Mouse (Mus musculus): ENCODE data around the gene Cops7b.
"Not testable (repeated sequence)": the region's sequence is repeated elsewhere in the genome, so short reads cannot be mapped to it uniquely, and the experiment has no call there.

The Cops7b gene

DNA sequence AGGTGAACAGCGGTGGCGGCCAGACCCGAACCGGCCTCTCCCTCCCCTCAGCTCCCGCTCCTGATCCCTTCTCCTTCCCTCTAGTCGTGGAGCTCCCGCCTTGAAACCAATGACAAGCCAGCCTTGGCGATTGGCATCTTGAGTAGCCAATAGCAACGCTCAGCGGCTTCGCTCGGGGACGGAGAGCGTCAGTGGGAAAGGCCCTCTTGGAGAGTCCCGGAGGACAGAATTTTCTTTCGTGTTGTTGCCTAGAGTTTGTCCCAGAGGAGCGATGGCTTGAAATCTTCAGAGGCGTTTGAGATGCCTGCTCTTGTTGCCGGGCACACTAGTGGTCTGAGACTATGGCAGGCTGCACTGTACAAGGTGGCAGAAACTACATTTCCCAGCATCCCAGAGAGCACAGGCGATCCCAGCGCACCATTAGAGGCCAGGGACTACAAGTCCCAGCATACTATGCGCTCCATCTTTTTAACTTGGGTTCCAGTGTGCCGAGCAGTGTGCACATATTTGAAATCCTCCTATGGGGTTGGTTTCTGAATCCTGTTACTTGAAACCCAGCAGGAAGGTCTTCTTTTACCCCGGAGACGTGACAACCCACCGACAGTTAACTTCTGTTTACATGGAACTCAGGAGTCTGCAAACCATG, at the start of gene Cops7b, which contains the start of gene Pde6d:
Gene Cops7b, plus strand, starts transcription at position 454 of the 646 bp plus-strand sequence.
Gene Pde6d, minus strand, starts transcription at position 179 of the 646 bp plus-strand sequence.
- peak; percentile 98 for DNase-seq (ENCODE audit: low spot score)

DNA sequence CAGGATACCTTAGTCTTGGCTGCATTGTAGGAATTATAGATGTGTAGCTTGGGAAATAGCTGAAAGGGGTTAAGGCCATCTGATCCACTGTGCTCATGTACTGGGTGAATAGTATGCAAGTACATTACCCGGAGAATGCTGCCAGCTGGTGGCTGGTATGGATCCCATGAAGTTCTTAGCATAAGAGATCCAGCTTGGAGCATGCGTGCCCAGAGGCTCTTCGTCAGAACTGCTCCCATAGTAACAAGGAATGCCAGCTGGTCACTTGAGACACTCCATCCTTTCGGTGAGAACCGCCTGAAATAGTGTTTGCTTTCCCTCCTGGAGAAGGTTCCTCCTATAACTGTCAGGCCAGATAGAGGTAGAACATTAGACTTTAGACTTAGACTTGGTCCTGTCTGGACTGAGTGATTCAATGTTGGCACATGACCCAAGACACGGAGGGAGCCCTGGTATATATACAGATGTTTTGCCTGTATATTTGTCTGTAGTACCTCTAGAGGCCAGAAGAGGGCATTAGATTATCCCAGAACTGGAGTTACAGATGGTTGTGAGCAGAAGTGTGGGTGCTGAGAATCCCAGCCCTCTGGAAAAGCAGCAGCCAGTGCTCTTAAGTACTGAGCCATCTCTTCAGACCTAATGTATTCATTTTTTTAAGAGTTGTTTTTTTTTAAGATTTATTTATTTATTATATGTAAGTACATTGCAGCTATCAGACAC, 49.1 kb upstream of the Cops7b start:
- no peak for DNase-seq (ENCODE audit: low spot score)

DNA sequence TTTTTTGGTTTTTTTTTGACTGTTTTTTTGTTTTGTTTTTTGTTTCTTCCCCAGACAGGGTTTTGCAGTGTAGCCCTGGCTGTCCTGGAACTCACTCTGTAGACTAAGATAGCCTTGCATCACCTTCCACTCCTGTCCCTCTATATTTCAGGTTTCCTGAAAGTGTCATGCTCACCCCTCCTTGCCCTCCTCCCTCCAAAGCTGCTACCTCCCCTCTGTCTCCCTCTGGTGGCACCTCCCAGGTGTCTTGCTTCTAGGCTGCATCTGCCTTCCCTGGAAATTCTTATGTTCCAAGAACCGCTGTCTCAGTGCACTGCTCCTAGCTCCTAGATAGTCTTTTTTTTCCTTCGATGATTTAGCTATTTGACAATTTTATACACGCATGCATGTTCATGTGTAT, 44.3 kb upstream of the Cops7b start:
- DNase-seq (ENCODE audit: low spot score), result no peak

DNA sequence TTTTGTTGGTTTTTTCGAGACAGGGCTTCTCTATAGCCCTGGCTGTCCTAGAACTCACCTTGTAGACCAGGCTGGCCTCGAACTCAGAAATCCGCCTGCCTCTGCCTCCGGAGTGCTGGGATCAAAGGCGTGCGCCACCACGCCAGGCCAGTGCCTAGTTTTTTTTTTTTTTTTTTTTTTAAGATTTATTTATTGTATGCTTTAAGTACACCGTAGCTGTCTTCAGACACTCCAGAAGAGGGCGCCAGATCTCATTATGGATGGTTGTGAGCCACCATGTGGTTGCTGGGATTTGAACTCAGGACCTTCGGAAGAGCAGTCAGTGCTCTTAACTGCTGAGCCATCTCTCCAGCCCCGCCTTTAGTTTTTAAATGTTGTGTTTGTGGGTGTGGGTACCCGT, 43.1 kb upstream of the Cops7b start:
- not testable (repeated sequence) for DNase-seq (ENCODE audit: low spot score)

DNA sequence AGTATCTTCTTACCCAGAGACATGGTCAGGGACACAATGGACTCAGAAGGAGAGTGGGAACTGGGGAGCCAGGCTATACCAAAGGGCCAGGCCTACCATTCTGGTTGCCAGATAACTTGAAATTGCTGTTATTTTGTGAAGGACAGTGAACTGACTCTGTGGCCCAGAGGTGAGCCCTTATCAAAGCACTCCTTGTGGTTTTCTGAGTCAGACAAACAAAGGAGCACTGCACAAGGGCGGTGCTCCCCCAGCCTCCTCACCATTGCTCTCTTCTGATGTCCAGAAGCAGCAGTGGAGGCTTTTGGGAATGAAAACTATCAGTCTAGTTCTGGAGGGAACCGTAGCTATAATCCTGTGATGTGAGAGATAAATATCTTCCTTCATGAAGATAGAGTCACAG, 40.1 kb upstream of the Cops7b start:
- no peak for DNase-seq (ENCODE audit: low spot score)

DNA sequence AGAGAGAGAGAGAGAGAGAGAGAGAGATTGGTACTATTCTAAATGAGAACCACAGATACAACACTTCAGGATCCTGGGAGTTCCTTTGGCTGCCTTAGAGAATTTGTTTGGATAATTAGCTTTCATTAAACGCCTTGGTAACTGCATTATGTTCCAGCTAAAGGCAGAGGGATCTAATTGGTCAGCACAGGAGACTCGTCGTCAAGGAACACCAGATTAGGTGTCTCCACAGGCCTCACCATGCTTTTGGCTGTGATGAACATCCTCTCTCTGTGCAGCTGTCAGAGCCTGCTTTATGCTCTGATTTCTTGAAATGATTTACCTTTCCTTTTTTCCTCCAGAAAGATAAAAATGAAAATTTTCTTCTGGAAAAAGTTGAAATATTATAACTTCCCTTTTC, 35.9 kb upstream of the Cops7b start:
- no peak for DNase-seq (ENCODE audit: low spot score)

DNA sequence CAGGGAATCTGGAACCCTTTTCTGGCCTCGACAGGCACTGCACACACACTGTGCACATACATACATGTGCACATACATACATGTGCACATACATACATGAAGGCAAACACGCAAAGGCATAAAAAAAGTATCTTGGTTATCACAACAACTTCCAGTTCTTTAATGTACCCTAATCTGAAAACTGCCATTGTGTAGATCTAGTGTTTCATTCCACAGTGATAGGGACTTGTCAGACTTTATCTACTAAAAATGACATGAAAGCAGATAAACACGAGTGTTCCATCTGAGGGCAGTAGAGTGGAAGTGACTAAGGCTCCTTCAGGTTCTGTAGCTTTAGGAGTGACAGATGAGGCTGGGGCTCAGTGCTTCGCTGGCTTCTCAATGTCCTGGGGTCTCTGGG, 31.4 kb upstream of the Cops7b start:
- no peak for DNase-seq (ENCODE audit: low spot score)

DNA sequence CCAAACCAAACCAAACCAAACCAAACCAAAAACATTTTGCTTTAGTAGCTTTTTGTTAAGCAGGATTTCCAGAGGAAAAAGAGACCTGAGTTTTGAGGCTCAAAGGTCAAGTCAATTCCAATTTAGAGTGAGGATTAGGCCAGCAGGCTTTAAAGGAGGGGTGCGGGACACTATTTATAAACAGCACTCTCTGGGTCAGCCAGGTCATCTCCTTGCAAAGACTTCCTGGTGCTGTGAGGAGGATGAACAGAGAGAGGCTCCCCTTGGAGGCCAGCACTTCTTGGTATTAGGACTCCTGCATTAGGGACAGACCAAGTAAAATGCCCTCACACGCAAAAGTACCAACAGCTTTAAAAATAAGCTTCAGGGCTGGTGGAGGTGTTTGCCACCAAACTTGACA, 30.8 kb upstream of the Cops7b start:
- DNase-seq (ENCODE audit: low spot score), result no peak

DNA sequence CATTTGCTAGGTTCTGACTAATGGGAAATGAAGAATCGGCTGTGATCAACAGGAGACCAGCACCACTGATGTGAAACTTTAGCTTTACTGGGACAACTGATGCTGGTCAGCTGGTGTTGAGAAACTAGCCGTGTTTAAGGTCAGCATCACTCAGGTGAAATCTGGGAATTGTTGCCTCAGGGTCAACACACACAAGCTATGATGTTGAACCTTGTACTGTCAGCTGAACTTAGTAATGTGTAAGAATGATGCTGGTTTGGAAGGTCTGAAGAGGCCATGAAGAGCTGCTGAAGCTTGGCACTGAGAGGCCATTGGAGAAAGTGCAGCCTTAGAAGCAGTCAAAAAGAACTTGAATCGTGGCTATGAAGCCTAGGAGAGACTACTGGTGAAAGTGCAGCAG, 27.0 kb upstream of the Cops7b start:
- DNase-seq (ENCODE audit: low spot score), result no peak

DNA sequence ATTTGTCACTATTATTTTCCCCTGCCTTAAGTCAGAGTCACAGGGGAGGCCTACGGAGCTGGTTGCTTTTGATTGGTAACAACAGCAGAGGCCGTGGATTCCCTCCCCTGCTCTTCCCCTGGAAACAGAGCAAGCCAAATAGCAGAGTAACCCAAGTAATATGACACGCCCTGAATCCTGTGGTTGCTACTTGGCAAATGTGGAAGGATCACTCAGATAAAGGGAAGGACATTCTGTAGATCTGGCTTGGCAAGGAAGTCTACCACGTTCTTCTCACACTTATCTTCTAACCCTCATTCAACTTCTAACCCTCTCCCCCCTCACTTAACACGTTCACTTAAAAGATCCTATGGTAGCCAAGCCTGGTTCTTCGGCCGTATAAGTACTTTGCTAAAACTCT, 24.8 kb upstream of the Cops7b start:
- DNase-seq (ENCODE audit: low spot score), result no peak

DNA sequence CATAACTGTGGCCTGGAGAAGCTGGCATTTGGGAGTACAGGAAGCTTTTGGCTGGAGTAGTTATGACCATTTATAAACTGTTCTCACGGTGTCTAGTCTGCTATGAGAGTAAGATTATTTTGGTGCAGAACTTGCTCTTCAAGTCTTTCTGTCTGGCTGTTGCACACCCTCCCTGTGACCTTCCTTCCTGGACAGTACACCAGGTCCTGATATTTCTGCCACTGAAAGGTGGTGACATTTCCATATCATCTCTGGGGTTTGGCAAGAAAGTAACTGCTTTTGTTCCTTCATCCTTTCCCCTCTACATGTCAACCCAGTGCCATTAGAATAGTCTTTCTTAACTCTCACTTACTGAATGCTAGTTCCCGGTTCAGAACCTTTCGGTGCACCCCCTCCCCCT, 23.5 kb upstream of the Cops7b start:
- no peak for DNase-seq (ENCODE audit: low spot score)

DNA sequence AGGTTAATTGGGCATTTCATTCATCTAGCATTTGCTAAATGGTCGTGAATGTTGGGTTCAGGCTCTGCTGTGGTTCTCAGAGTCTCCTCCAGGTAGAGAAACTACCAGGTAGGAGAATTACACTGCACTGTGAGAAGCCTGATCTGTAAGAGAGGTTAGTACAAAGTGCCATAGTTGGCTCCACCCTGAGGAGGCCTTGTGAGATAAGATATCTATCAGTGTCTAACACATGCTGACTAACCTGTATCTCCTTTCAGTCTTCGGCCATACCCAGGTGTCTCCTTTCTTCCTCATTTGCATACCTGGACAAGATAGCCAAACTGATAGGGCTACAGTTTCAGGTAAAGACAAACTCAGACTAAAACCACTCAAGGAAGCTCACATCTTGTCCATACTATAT, 20.0 kb upstream of the Cops7b start:
- no peak for DNase-seq (ENCODE audit: low spot score)

DNA sequence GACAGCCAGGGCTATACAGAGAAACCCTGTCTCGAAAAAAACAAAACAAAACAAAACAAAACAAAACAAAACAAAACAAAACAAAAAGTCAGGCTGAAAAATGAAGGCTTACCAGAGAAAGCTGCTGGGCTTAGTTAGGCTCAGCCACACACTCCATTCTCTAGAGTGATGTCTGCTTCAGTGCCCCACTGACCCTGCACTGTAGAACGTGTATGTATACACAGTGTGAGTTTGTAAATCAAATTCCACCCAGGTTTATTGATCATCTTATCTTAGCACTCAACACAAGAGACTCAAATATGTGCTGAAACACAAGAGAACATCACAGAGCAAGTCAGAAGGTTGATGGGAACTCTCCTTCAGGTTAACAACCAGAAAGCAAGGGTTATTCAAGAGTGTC, 14.3 kb upstream of the Cops7b start:
- DNase-seq (ENCODE audit: low spot score), result no peak

DNA sequence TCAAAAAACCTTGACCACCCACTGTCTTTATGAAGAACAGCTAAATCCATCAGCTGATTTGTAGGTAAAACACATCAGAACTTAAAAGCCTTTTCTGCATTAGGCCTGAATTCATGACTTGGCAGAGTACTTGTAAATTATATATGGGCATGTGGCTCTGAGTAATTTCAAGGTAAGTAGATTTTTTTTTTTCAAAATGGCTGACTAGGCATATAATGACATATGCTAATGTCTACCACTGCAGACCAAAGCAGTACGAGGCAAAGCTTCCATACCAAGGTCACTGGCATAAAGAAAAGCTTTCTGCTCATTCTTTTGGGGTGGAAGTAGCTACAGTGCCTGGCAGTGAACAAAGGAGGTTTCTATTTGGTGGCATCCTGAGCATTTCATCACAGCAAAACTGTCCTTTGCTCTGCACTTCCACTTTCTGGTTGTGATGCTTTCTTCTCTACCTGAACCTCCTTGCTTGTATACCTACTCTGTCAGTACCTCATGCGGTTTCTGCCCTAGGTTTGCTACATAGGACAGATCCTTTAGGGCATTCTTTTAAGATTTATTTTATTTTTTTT, 13.3 kb upstream of the Cops7b start:
- DNase-seq (ENCODE audit: low spot score), result no peak

DNA sequence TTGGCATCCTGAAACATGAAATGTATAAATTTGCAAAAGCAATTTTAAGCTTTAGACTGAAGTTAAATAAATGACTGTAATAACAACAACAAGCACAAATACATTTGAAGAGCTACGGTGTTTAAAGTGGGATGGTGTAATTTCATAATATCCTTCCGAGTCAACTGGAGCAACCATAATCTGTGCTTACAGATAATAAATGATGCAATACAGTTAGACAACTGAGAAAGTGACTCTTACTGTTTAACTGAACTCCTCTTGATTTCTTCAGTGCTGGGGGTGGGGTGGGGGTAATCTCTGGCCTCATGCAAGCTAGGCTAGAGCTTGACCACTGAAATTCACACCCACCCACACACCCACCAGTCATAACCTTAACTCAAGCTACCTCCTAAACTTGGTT, 11.3 kb upstream of the Cops7b start:
- DNase-seq (ENCODE audit: low spot score), result no peak

DNA sequence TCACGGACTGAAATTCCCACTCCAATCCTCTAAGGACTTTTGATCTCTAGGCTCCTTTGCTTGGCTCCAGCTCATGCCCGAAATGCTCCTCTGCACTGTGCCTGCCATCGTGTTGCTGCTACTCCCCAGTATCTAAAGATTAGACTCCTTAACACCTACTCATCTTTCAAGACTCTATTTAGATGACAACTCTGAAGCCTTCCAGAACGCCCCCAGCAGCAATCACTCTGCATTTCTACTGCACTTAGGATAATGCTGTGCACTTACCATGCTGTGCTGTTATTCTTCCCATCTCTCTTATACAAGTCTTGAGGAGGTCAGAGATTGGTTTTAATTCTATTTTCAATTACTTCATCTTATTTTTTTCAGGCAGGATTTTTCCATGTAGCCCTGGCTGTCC, 10.8 kb upstream of the Cops7b start:
- DNase-seq (ENCODE audit: low spot score), result no peak

DNA sequence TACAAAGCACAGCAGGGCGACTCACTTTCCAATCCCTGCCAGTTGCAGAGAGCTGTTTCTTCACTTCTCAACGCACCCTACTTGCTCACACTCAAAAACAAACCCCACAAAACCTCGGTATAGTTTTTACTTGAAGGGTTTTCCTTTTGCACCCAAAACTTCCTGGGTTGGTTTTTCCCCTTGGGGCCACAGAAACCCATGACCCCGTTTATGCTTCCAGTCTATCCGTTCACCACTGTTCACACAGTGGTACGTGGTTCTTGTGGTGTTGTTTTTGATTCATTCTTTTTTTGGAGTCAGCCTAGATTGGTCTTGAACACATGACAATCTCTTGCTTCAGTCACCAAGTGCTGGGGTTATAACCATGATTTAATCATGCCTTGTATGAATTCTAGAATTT, 2.3 kb upstream of the Cops7b start:
- DNase-seq (ENCODE audit: low spot score), result no peak

DNA sequence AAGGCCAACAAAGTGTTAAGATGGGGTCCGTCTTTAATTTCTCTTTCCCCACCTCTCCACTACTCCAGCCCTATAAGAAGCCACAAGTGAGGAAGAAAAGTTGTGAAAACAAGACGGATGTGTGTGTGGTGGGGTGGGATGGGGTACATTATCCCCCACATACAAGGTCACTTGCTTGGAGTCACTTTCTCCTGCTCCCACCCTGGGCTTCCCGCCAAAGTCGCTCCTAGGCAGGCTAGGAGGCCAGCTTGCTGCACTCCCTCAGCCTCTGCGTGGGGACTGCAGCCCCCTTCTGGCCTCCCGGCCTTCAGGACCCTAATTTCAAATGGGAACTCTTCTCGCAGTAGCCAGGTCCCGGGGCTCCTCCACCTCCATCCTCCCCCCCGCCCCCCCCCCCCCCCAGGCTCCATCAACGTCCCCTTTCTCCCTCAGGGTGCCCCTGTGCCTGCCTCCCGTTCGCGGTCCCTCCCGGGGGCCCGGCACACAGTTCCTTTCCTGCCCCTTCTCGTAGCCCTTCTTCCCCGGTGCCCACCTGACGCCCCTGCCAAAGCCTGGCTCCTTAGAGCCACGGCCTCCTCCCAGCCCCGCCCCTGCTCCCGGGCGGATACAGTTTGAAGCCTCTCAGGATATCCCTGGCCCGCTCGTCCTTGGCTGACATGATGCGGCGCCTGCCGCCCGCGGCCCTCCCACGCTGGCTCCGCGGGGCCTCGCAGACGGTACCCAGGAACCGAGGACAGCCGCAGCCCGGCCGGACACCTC, 833 bp upstream of the Cops7b start:
- no peak for DNase-seq (ENCODE audit: low spot score)

DNA sequence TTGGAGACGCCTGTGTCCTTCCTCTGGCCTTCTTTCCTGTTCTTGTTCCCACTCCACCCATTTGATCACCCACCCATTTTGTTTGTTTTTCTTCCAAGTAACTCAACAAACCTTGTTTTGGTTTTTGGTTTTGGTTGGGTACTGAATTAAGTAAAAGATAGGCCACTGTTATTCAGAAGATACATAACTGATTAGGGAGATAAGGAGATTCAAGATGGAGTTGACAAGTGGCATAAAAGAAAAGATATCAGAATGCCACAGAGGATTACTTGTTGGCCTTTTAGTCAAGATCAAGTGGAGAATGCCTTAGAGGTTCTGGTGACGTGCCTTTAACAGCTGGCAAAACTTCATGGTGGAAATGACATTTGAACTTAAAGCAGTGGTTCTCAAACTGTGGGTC, 1.0 kb downstream of the Cops7b start:
- no peak for DNase-seq (ENCODE audit: low spot score)

DNA sequence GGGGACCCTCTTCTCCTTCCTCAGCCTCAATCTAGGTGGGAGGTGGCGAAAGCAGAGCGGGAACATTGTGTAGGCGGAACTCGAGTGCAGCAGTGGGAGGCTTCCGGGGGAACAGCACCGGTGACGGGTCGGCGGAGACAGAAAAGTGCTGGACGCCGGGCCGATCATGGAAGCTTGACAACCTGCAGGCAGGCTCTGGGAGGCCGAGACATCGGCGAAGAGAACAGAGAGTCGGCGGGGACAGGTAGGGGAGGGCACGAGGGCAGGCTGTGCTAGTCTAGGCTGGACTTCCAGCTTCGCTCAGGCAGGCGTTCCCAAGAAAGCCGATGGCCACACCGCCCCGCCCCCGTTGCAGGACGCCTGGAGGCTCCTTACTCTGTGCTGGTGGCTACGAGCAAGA, 4.3 kb downstream of the Cops7b start:
- peak; percentile 46 for DNase-seq (ENCODE audit: low spot score)

DNA sequence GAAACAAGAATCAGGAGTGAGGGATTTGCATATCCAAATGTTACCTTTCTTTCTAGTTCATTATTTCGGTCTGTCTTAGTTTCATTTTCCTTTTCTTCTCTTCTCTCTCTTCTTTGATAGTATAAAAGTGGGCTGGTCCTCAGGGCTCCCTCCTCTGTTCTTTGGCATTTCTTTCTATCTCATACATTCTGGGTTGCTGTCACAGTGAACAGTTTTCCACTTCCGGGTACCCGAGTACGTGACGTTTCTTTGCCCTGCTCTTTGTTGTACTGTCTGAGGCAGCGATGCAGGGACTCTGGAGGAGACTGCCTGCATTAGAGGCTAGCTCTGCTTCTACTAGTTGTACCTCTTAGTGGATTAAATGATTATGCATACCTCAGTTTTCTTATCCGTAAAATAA, 11.8 kb downstream of the Cops7b start:
- DNase-seq (ENCODE audit: low spot score), result no peak

DNA sequence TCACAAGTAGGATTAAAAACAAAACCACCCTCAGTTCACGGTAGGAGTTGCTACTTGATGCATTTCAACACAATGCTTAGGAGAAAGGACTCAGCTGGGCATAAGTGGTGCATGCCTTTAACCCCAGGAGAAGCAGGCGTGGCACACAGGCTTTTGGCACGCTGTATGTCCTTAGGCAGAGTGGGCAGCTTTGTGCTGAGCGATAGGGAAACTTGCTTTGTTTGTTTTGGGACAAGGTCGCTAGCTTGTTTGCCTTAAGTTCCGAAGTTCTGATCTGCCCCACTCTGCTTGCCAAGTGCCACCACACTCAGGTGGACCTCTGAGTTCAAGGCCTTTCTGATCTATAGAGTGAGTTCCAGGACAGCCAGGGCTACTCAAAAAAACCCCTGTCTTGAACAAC, 12.6 kb downstream of the Cops7b start:
- no peak for DNase-seq (ENCODE audit: low spot score)

DNA sequence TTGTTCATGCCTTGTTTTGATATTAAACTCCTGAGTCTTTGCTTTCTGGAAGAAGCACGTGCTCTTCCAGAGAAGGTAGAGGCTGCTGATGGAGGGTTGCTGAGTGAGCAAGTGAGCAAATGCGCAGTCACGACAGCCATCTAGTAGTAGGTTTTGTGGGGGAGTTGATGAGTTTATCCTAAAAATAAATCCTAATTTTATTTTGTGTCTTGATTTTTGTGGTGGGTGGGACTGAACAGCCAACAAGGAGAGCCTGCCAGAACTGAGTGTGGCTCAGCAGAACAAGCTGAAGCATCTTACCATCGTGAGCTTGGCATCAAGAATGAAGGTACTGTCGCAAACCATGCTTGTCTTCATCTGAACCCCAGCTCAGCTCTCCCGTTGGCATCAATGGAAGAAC, 13.8 kb downstream of the Cops7b start:
- no peak for DNase-seq (ENCODE audit: low spot score)
